Mouse (Mus musculus) cortical plate, adult 2 months (tissue): ENCODE results near the gene Zdbf2.

Experiments used
- CTCF ChIP-seq: fragments of 200-500 bp; IDR thresholded peaks from 2 replicates; pipeline ENCODE4 v1.5.1; 2011; ENCODE audit warnings: mild to moderate bottlenecking, control low read depth, low read length; ENCODE audit not compliant: insufficient read depth; ENCODE audit errors: extremely low read depth
- POLR2A ChIP-seq: fragments of 200-500 bp; IDR thresholded peaks from 2 replicates; pipeline ENCODE4 v1.6.1; 2011; ENCODE audit warnings: mild to moderate bottlenecking, low read length, control low read depth; ENCODE audit not compliant: insufficient read depth; ENCODE audit errors: extremely low read depth

- TF ChIP-seq CTCF (no peak), POLR2A (no peak)
Measured at GRCm38 (mm10) chr1:63239305-63239704, 33.8 kb upstream of the Zdbf2 start.
